Mouse (Mus musculus): ENCODE results near the gene Sbf2.

GRCm38 (mm10) chr7:110614133-110615063 lies at the start of gene Sbf2:
- TF ChIP-seq CTCF (IDR thresholded peaks at IDR 0.05; ENCODE audit: low read depth) (no peak), EP300 (IDR thresholded peaks at IDR 0.05; ENCODE audit: low read depth) (peak; percentile 78)

Data from heart, postnatal 0 days (tissue).